Mouse (Mus musculus): ENCODE measurements around the gene Chrd. TPM values are rescaled to one million over a fixed set of nuclear protein-coding genes. Genes with fewer than 3 reads are reported as not detected.
A peak's percentile ranks its signal among the peaks of the same experiment; 100 is the strongest.

The Chrd gene
- polyA plus RNA-seq, 1 experiment from 2014 or later: 5.6 TPM

GRCm38 (mm10) chr16:20700036-20700435 is 32.9 kb upstream of the Chrd start:
- no peak for ATAC-seq (ENCODE audit: insufficient read depth, low FRiP score)
- no peaks in the 10 kb centered on the region for H3K36me3 ChIP-seq (ENCODE audit: control insufficient read depth, insufficient read depth, low read length)
- WGBS: 56% methylated on average over 5 of the region's 5 CpGs
- no peak overlapping the region for H3K4me3 ChIP-seq (replicated peaks; ENCODE audit: low read length)
- no peaks in the 10 kb centered on the region for H3K9me3 ChIP-seq (replicated peaks; ENCODE audit: control insufficient read depth, low read length)
- no peak overlapping the region for H3K9ac ChIP-seq (ENCODE audit: low read length)
- H3K4me2 ChIP-seq (ENCODE audit: low read depth, low read length): no peak overlapping the region
- no peak overlapping the region for H3K27ac ChIP-seq (ENCODE audit: low read length)
- peaks cover 4% of the 10 kb centered on the region; the same call in 1 of the 2 replicates for H3K27me3 ChIP-seq (ENCODE audit: control insufficient read depth, insufficient read depth, low read length)
- H3K4me1 ChIP-seq (ENCODE audit: control insufficient read depth, insufficient read depth, low read length): peaks cover 17% of the 10 kb centered on the region; the same call in 1 of the 2 replicates

DNA sequence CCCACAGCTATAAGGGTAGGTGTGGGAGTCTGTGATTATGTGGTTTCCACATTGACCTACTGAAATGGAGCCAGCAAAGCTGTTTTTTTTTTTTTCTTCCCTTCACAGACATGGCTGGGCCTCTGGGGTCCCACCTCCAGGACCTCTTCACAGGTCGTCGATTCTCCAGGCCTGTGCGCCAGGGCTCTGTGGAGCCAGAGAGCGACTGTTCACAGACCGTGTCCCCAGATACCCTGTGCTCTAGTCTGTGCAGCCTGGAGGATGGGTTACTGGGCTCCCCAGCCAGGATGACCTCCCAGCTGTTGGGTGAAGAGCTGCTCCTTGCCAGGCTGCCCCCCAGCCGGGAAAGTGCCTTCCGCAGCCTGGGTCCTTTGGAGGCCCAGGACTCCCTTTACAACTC is 31.6 kb upstream of the Chrd start:
- Histone ChIP-seq H3K4me3 (replicated peaks; ENCODE audit: low read length) (no peak overlapping the region), H3K9me3 (replicated peaks; ENCODE audit: control insufficient read depth, low read length) (no peaks in the 10 kb centered on the region), H3K36me3 (ENCODE audit: control insufficient read depth, insufficient read depth, low read length) (no peaks in the 10 kb centered on the region), H3K4me1 (ENCODE audit: control insufficient read depth, insufficient read depth, low read length) (peaks cover 8% of the 10 kb centered on the region; the same call in 1 of the 2 replicates), H3K27ac (ENCODE audit: low read length) (no peak overlapping the region), H3K4me2 (ENCODE audit: low read depth, low read length) (no peak overlapping the region), H3K27me3 (ENCODE audit: control insufficient read depth, insufficient read depth, low read length) (0 out of 2 replicates have a peak, but pooled peaks cover under 1% of the 10 kb centered on the region), H3K9ac (ENCODE audit: low read length) (peak overlapping the region; percentile 53; the same call in 1 of the 2 replicates)
- ATAC-seq (ENCODE audit: insufficient read depth, low FRiP score): no peak
- 54% methylated on average over 7 of the region's 7 CpGs for WGBS

DNA sequence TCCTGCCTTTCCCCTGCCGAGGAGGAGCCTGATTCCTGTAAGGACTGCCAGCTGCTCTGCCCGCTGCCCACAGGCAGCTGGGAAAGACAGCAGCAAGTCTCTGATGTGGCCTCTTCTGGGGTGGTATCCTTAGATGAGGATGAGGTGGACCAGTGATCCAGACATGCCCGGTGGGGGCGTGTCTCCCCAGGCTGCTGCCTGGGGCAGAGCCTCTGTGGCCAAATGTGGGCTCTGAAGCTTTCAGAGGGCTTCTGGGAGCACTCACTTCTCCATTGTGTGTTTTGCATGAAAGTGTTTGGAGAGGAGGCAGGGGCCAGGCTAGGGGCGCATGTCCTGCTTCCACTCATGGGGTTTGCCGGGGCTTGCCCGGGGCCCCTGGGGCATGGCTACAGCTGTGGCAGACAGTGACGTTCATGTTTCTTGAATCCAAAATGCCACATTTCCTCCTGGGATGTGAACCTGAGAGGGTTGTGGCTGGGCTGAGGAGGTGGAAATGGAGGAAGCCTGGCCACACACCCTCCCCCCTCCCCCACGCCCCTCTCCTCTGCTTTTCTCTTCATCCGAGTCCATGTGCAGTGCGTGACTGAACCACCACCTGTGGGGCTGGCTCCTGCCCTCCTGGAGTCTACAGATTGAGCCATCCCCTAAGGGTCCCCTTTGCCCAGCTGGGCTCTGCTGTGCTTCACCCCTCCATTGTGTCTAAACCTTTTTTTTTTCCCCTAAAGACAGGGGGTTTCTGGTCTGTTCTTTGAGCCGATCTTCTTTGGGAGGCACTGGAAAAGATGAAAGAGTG is 31.0 kb upstream of the Chrd start:
- no peaks in the 10 kb centered on the region for H3K27me3 ChIP-seq (ENCODE audit: control insufficient read depth, insufficient read depth, low read length)
- peak overlapping the region; percentile 53; the same call in 1 of the 2 replicates for H3K9ac ChIP-seq (ENCODE audit: low read length)
- peaks cover 7% of the 10 kb centered on the region; the same call in 1 of the 2 replicates for H3K4me1 ChIP-seq (ENCODE audit: control insufficient read depth, insufficient read depth, low read length)
- 32% methylated on average over 12 of the region's 12 CpGs for WGBS
- no peak overlapping the region for H3K4me2 ChIP-seq (ENCODE audit: low read depth, low read length)
- no peaks in the 10 kb centered on the region for H3K36me3 ChIP-seq (ENCODE audit: control insufficient read depth, insufficient read depth, low read length)
- no peak overlapping the region for H3K4me3 ChIP-seq (replicated peaks; ENCODE audit: low read length)
- ATAC-seq (ENCODE audit: insufficient read depth, low FRiP score): no peak
- peak overlapping the region; percentile 19; the same call in 1 of the 2 replicates for H3K27ac ChIP-seq (ENCODE audit: low read length)
- H3K9me3 ChIP-seq (replicated peaks; ENCODE audit: control insufficient read depth, low read length): no peaks in the 10 kb centered on the region

GRCm38 (mm10) chr16:20702522-20702893 is 30.4 kb upstream of the Chrd start:
- no peaks in the 10 kb centered on the region for H3K36me3 ChIP-seq (ENCODE audit: control insufficient read depth, insufficient read depth, low read length)
- 14% methylated on average over 8 of the region's 8 CpGs for WGBS
- peak; percentile 63 for ATAC-seq (ENCODE audit: insufficient read depth, low FRiP score)
- H3K4me2 ChIP-seq (ENCODE audit: low read depth, low read length): no peak overlapping the region
- no peak overlapping the region for H3K4me3 ChIP-seq (replicated peaks; ENCODE audit: low read length)
- no peaks in the 10 kb centered on the region for H3K27me3 ChIP-seq (ENCODE audit: control insufficient read depth, insufficient read depth, low read length)
- H3K9ac ChIP-seq (ENCODE audit: low read length): peak overlapping the region; percentile 33; the same call in 1 of the 2 replicates
- H3K4me1 ChIP-seq (ENCODE audit: control insufficient read depth, insufficient read depth, low read length): peaks cover 7% of the 10 kb centered on the region; the same call in 1 of the 2 replicates
- no peaks in the 10 kb centered on the region for H3K9me3 ChIP-seq (replicated peaks; ENCODE audit: control insufficient read depth, low read length)
- peak overlapping the region; percentile 19; the same call in 1 of the 2 replicates for H3K27ac ChIP-seq (ENCODE audit: low read length)

- H3K36me3 ChIP-seq (ENCODE audit: control insufficient read depth, insufficient read depth, low read length): no peaks in the 10 kb centered on the region
- no peak overlapping the region for H3K4me3 ChIP-seq (replicated peaks; ENCODE audit: low read length)
- WGBS: 91% methylated on average over 10 of the region's 10 CpGs
- no peaks in the 10 kb centered on the region for H3K9me3 ChIP-seq (replicated peaks; ENCODE audit: control insufficient read depth, low read length)
- ATAC-seq (ENCODE audit: insufficient read depth, low FRiP score): no peak
- no peaks in the 10 kb centered on the region for H3K27me3 ChIP-seq (ENCODE audit: control insufficient read depth, insufficient read depth, low read length)
- H3K4me1 ChIP-seq (ENCODE audit: control insufficient read depth, insufficient read depth, low read length): peaks cover 7% of the 10 kb centered on the region; the same call in 1 of the 2 replicates
- H3K9ac ChIP-seq (ENCODE audit: low read length): no peak overlapping the region
- no peak overlapping the region for H3K4me2 ChIP-seq (ENCODE audit: low read depth, low read length)
- no peak overlapping the region for H3K27ac ChIP-seq (ENCODE audit: low read length)
These were observed 29.9 kb upstream of the Chrd start for GRCm38 (mm10) chr16:20703071-20703470.

DNA sequence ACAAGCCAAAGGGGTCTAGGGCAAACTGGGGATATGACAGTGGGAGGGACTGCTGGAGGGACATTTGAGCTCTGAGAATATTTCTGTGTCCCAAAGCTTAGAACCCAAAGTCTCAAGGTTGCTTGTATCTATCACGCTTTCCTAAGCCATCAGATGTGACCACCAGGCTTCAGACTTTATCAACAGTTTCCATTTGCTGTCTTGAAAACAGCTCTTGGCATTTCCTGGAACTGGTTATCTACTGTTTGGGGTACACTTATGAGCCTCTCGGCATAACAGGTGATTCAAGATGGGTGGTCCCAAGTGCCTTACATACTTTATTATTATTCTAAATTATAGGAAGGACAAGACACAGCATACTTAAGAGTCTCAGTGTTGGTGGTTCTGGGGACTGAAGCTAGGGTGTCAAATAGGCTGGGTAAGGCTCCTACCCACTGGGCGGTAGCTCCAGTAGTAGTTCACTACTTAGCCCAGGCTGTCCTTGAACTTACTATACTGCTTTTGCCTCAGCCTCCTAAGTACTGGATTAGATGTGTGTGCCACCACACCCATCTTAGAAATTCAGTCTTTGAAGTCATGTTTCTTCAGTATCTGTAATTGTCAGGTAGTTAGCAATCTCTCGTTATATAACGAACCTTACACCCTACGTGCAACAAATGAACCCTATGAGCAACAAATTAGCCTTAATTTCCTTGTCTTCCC is 29.1 kb upstream of the Chrd start:
- no peak for ATAC-seq (ENCODE audit: insufficient read depth, low FRiP score)
- no peaks in the 10 kb centered on the region for H3K9me3 ChIP-seq (replicated peaks; ENCODE audit: control insufficient read depth, low read length)
- H3K27me3 ChIP-seq (ENCODE audit: control insufficient read depth, insufficient read depth, low read length): no peaks in the 10 kb centered on the region
- no peak overlapping the region for H3K9ac ChIP-seq (ENCODE audit: low read length)
- H3K27ac ChIP-seq (ENCODE audit: low read length): no peak overlapping the region
- H3K4me2 ChIP-seq (ENCODE audit: low read depth, low read length): no peak overlapping the region
- 91% methylated on average over 6 of the region's 6 CpGs for WGBS
- no peak overlapping the region for H3K4me3 ChIP-seq (replicated peaks; ENCODE audit: low read length)
- peaks cover 7% of the 10 kb centered on the region; the same call in 1 of the 2 replicates for H3K4me1 ChIP-seq (ENCODE audit: control insufficient read depth, insufficient read depth, low read length)
- no peaks in the 10 kb centered on the region for H3K36me3 ChIP-seq (ENCODE audit: control insufficient read depth, insufficient read depth, low read length)

- no peak overlapping the region for H3K4me3 ChIP-seq (replicated peaks; ENCODE audit: low read length)
- H3K4me2 ChIP-seq (ENCODE audit: low read depth, low read length): no peak overlapping the region
- no peak overlapping the region for H3K27ac ChIP-seq (ENCODE audit: low read length)
- no peak overlapping the region for H3K9ac ChIP-seq (ENCODE audit: low read length)
- no peak for ATAC-seq (ENCODE audit: insufficient read depth, low FRiP score)
- H3K36me3 ChIP-seq (ENCODE audit: control insufficient read depth, insufficient read depth, low read length): no peaks in the 10 kb centered on the region
- H3K9me3 ChIP-seq (replicated peaks; ENCODE audit: control insufficient read depth, low read length): no peaks in the 10 kb centered on the region
- 80% methylated on average over 3 of the region's 3 CpGs for WGBS
- no peaks in the 10 kb centered on the region for H3K27me3 ChIP-seq (ENCODE audit: control insufficient read depth, insufficient read depth, low read length)
- H3K4me1 ChIP-seq (ENCODE audit: control insufficient read depth, insufficient read depth, low read length): peaks cover 7% of the 10 kb centered on the region; the same call in 1 of the 2 replicates
These were observed 27.1 kb upstream of the Chrd start for GRCm38 (mm10) chr16:20705786-20706185.

DNA sequence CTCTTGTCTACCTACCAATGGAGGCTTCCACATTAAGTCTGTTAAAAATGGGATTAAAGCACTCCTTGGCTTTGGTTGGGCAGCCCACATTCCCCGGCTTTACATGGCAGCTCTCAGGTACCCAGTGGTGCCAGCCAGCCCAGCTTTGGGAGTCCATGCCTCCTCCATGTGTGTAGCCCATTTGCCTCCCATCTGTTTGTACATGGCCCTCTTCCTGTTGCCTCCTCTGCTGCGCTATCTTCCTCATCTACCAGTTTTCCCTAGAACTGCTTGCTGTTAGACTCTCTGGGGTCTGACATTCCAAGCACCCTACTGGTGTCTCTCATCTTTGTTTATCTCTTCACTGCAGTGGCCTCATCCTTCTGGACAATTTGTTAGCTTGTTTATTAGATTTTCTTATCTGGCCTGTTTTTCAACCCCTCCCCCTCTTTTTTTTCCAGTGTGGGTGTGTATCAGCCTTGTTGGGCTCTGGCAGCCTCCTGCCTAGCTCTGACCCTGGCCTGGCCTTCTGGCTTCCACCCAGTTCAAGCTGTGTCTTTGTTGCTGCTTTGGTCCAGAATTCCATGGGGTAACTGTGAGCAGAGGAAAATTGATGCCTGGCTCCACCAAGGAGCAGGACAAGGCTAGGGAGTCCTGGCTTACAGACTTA is 26.4 kb upstream of the Chrd start:
- 90% methylated on average over 2 of the region's 2 CpGs for WGBS
- no peak overlapping the region for H3K27ac ChIP-seq (ENCODE audit: low read length)
- no peak overlapping the region for H3K4me2 ChIP-seq (ENCODE audit: low read depth, low read length)
- no peak overlapping the region for H3K9ac ChIP-seq (ENCODE audit: low read length)
- no peak for ATAC-seq (ENCODE audit: insufficient read depth, low FRiP score)
- H3K27me3 ChIP-seq (ENCODE audit: control insufficient read depth, insufficient read depth, low read length): no peaks in the 10 kb centered on the region
- H3K4me3 ChIP-seq (replicated peaks; ENCODE audit: low read length): no peak overlapping the region
- no peaks in the 10 kb centered on the region for H3K9me3 ChIP-seq (replicated peaks; ENCODE audit: control insufficient read depth, low read length)
- H3K36me3 ChIP-seq (ENCODE audit: control insufficient read depth, insufficient read depth, low read length): no peaks in the 10 kb centered on the region
- H3K4me1 ChIP-seq (ENCODE audit: control insufficient read depth, insufficient read depth, low read length): peaks cover 7% of the 10 kb centered on the region; the same call in 1 of the 2 replicates

Measured in stomach, embryonic 16.5 days (tissue).